Comparison of ENCODE assay signal across 21 mouse cellular contexts in genomic region chr9:44347166-44347565, GRCm38 (mm10). TPM values are rescaled to one million over a fixed set of nuclear protein-coding genes. Genes with fewer than 3 reads are reported as not detected.
DNase-seq lines count a peak whose midpoint lies in the region; ATAC-seq and TF ChIP-seq lines count a peak whose summit lies in the region.
"Had no signal": no experiment of that assay in that cellular context is flagged by ENCODE, and none has a peak within 500 bp of the region (broad histone marks: within the 10 kb centered on the region; RNA-seq: fewer than 3 reads in every experiment).

No protein-coding gene starts in this region.

- H3K4me3 ChIP-seq in kidney, adult 2 months (ENCODE audit: insufficient read depth, low read depth, low read length): no peak overlapping the region
- no peak overlapping the region for H3K4me3 ChIP-seq in hindbrain, embryonic 13.5 days
- H3K4me3 ChIP-seq: forebrain, embryonic 12.5 days; forebrain, embryonic 15.5 days; heart, adult 2 months; heart, embryonic 10.5 days; heart, embryonic 13.5 days; hindbrain, embryonic 12.5 days had no signal

- 85% methylated on average over 9 of the region's 9 CpGs for WGBS in kidney, adult 2 months
- WGBS in hindbrain, embryonic 13.5 days: 93% methylated on average over 9 of the region's 9 CpGs

- no peak for TF ChIP-seq CTCF in kidney, adult 2 months (conservative IDR thresholded peaks at IDR 0.05; ENCODE audit: insufficient read depth, insufficient read length, low read depth, low read length)

- no peak overlapping the region for H3K4me2 ChIP-seq in hindbrain, embryonic 13.5 days
- H3K4me2 ChIP-seq: forebrain, embryonic 12.5 days; forebrain, embryonic 15.5 days; heart, embryonic 13.5 days; hindbrain, embryonic 12.5 days had no signal

- no peak for ATAC-seq in hindbrain, embryonic 13.5 days (ENCODE audit: low FRiP score)
- ATAC-seq: forebrain, embryonic 15.5 days; hindbrain, embryonic 16.5 days had no signal

- DNase-seq in kidney, adult 2 months: peak; percentile 39
- no peak for DNase-seq in kidney, adult 11 months
- DNase-seq in right cerebral cortex, postnatal 14 days: peak; percentile 2
- DNase-seq in right cerebral cortex, postnatal 25 days: no peak
- peak; percentile 37 for DNase-seq in fat pad, adult 2 months (ENCODE audit: extremely low read depth, low read depth, low spot score)
- no peak for DNase-seq in lung, postnatal 10 days
- DNase-seq: adrenal gland, postnatal 10 days; adrenal gland, postnatal 36 days; cerebellum, adult 18-20 months; cerebellum, adult 9-10 months; cerebellum, postnatal 14 days; gastrocnemius, postnatal 25 days; heart, adult 2 months; heart, postnatal 14 days had no signal

- H3K27me3 ChIP-seq in kidney, adult 2 months (replicated peaks; ENCODE audit: control insufficient read depth, insufficient read depth, low read length): no peaks in the 10 kb centered on the region
- no peaks in the 10 kb centered on the region for H3K27me3 ChIP-seq in hindbrain, embryonic 13.5 days
- H3K27me3 ChIP-seq: forebrain, embryonic 12.5 days; forebrain, embryonic 15.5 days; heart, embryonic 13.5 days; hindbrain, embryonic 12.5 days had no signal

- no peak overlapping the region for H3K9ac ChIP-seq in hindbrain, embryonic 13.5 days
- H3K9ac ChIP-seq: forebrain, embryonic 12.5 days; forebrain, embryonic 15.5 days; heart, embryonic 13.5 days; hindbrain, embryonic 12.5 days had no signal

- no peak overlapping the region for H3K27ac ChIP-seq in kidney, adult 2 months (ENCODE audit: insufficient read depth, low read depth, low read length)
- no peak overlapping the region for H3K27ac ChIP-seq in hindbrain, embryonic 13.5 days
- H3K27ac ChIP-seq: forebrain, embryonic 12.5 days; forebrain, embryonic 15.5 days; heart, adult 2 months; heart, embryonic 10.5 days; heart, embryonic 13.5 days; hindbrain, embryonic 12.5 days had no signal

- peaks cover 11% of the 10 kb centered on the region; the same call in 1 of the 2 replicates for H3K4me1 ChIP-seq in kidney, adult 2 months (ENCODE audit: control insufficient read depth, insufficient read depth, low read length)
- peaks cover 12% of the 10 kb centered on the region for H3K4me1 ChIP-seq in hindbrain, embryonic 13.5 days (replicated peaks)

- H3K9me3 ChIP-seq in hindbrain, embryonic 13.5 days: no peaks in the 10 kb centered on the region
- H3K9me3 ChIP-seq: forebrain, embryonic 12.5 days; forebrain, embryonic 15.5 days; heart, embryonic 10.5 days; heart, embryonic 13.5 days; hindbrain, embryonic 12.5 days had no signal

- no peak for TF ChIP-seq POLR2A in kidney, adult 2 months (IDR thresholded peaks at IDR 0.05; ENCODE audit: low read depth, low read length)

- peaks cover 2% of the 10 kb centered on the region; the same call in 1 of the 2 replicates for H3K36me3 ChIP-seq in kidney, adult 2 months (ENCODE audit: control insufficient read depth, insufficient read depth, low read length)
- peaks cover 63% of the 10 kb centered on the region for H3K36me3 ChIP-seq in hindbrain, embryonic 13.5 days

RNA-seq across cellular contexts. Expression of gene Hmbs, which starts 3.1 kb away (rescaled TPM):
- 47.4 and 49.3 TPM in 2 replicates for polyA plus RNA-seq in kidney, adult 2 months (2012; rRNA removed)
- 66.8 and 70.8 TPM in 2 replicates for polyA plus RNA-seq in hindbrain, embryonic 13.5 days (2015; fragmentation: Nextera tagmentation; extraction: Ambion mirVana)

RNA-seq across cellular contexts. Expression of gene H2afx, which starts 12.7 kb away (rescaled TPM):
- polyA plus RNA-seq in kidney, adult 2 months (2012; rRNA removed): 23.6 and 31.5 TPM in 2 replicates
- 145 and 151 TPM in 2 replicates for polyA plus RNA-seq in hindbrain, embryonic 13.5 days (2015; fragmentation: Nextera tagmentation; extraction: Ambion mirVana)

RNA-seq across cellular contexts. Expression of gene Vps11, which starts 14.3 kb away (rescaled TPM):
- 31.2 and 34.1 TPM in 2 replicates for polyA plus RNA-seq in kidney, adult 2 months (2012; rRNA removed)
- polyA plus RNA-seq in hindbrain, embryonic 13.5 days (2015; fragmentation: Nextera tagmentation; extraction: Ambion mirVana): 36.2 and 38.0 TPM in 2 replicates

RNA-seq across cellular contexts. Expression of gene Dpagt1, which starts 21.3 kb away (rescaled TPM):
- polyA plus RNA-seq in kidney, adult 2 months (2012; rRNA removed): 41.9 and 45.8 TPM in 2 replicates
- polyA plus RNA-seq in hindbrain, embryonic 13.5 days (2015; fragmentation: Nextera tagmentation; extraction: Ambion mirVana): 37.0 and 40.4 TPM in 2 replicates

RNA-seq across cellular contexts. Expression of gene C2cd2l, which starts 27.1 kb away (rescaled TPM):
- polyA plus RNA-seq in kidney, adult 2 months (2012; rRNA removed): 164 and 194 TPM in 2 replicates
- 19.1 and 21.6 TPM in 2 replicates for polyA plus RNA-seq in hindbrain, embryonic 13.5 days (2015; fragmentation: Nextera tagmentation; extraction: Ambion mirVana)

Comparison
In these comparisons a context has a peak if more than half of its experiments do, and no peak if none do; other contexts are left out.
1. DNase-seq: peak in kidney, adult 2 months (single experiment), right cerebral cortex, postnatal 14 days (single experiment) and fat pad, adult 2 months (single experiment); none in kidney, adult 11 months (single experiment), right cerebral cortex, postnatal 25 days (single experiment) and lung, postnatal 10 days (single experiment).